Mouse (Mus musculus) mesoderm, embryonic 11.5 days (tissue): ENCODE measurements around the gene Pnpla2.

Experiments
- DNase-seq: peaks from one replicate; pipeline ENCODE4 v3.0.0-alpha.2; 2012; ENCODE audit warnings: low read depth, low spot score

Gene Pnpla2

DNA sequence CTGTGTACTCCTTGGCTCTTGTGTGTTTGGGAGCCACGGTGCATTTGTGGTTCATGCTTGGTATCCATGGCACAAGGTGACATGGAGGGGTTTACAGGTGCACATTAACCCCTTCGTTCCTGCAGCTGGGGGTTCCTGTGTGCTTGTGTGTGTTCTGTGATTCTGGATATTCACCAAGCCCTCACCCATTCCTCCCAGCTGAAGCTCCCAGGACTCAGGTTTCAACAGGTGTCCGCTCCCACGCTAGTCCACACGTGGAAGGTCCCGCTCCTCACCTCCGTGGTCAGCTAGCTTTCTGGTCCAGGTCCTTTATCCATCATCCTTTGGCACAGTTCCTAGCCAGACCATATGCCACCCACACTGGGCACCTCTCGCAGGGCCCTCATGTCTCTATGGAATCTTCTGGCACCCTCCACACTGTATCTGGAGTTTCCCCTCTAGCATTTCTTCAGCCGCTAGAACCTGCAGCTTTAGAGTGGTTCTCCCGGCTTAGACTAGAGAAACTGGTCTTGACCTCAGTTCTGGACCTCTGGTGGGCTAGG is 11.7 kb downstream of the Pnpla2 start:
- no peak for DNase-seq

GRCm38 (mm10) chr7:141467230-141468030 is 12.4 kb downstream of the Pnpla2 start, which contains the start of gene Cd151:
Gene Cd151 (plus strand): TSS chr7:141467392.
- DNase-seq: peak; percentile 81

- DNase-seq: peak; percentile 35
These were observed 13.1 kb downstream of the Pnpla2 start for GRCm38 (mm10) chr7:141468164-141468521.

DNA sequence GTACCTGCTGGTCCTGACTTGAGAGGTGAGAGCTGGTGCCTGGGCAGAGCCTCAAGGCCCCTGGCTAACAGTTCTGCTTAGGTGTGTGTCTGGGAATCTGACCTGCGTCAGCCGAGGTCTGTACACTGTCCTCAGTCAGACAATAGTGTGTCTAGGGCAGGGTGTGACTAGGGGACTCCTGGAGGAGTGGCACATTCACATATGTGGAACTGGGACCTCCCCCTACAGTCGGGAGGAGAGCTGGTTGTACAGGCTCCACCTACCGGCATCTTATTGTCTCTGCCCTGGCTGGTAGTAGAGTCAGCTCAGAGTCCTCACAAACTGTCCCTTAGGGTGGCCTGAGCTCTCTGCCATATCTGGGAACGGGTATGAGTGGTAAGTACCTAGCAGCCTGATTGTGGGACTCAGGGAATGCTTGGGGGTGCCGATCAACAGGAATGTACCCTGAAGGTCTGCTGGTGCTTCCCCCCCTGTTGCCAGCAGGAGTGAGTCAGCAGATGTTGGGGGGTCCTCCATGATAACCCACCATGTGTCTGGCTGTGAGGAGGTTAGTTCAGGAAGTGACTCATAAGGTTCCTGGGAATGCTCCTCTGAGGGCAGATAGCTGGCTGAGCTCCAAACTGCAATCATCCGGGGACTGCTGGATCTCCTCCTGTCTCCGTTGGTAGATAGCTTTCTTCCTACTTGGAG is 13.7 kb downstream of the Pnpla2 start:
- DNase-seq: peak; percentile 76

GRCm38 (mm10) chr7:141469352-141469751 is 14.4 kb downstream of the Pnpla2 start:
- DNase-seq: no peak

- no peak for DNase-seq
These were observed 15.1 kb downstream of the Pnpla2 start for GRCm38 (mm10) chr7:141469901-141470636.

DNA sequence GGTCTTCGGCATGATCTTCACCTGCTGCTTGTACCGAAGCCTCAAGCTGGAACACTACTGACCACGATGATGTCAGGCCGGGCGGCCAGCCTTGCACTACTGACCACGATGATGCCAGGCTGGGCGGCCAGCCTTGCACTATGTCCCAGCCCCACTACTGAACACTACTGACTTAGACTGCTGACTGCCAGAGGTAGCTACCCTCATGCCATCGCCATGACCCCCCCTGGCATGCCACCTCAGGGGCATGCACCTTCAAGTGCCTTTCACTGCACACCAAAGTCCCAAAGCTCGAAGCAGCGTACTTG is 15.6 kb downstream of the Pnpla2 start:
- DNase-seq: no peak

- no peak for DNase-seq
These were observed 16.2 kb downstream of the Pnpla2 start for GRCm38 (mm10) chr7:141471236-141471635.

- no peak for DNase-seq
These were observed 17.2 kb downstream of the Pnpla2 start for GRCm38 (mm10) chr7:141472226-141472625.

GRCm38 (mm10) chr7:141472763-141473162 is 17.8 kb downstream of the Pnpla2 start:
- DNase-seq: no peak

- DNase-seq: no peak
These were observed 19.2 kb downstream of the Pnpla2 start for GRCm38 (mm10) chr7:141474160-141474559.

DNA sequence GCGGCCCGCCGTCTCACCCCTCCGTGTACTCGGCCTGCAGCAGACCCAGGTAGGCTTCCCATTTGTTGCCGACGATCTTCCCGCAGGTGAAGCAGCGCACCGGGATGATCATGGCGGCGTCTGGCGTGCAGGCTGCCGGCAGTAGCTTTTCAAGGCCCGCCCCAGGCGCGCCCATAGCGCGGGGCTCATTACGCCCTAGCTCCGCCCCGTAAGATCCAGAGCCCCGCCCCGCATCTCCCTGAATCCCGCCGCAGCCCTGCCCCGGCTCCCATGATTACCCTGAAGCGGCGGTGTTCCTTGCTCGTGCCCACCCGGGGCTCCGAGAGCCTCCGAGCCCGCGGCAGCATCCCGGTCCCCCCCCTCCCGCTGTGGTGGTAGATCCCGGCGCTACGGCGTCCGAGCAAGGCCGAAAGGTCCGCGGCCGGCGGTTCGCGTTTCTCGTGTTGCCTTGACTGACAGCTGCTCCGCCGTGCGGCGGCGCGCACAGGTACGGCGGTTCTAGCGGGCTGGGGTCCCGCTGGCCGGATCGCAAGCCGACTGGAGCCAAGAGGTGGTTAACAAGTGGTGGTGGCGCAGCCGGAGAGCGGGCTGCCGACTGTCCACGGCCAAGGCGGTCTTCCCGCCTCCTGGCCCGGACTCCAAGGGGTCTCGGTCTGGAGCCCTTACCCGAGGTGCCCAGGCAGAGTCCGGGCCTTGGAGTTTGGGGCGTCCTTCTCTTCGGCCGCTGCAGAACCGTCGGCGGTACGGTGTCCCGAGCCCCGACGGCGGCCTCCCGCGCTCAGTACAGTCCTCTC is 20.2 kb downstream of the Pnpla2 start, which contains the start of the genes Polr2l and Tspan4:
Polr2l (minus strand) TSS at position 122 of the 794 bp plus-strand sequence.
Tspan4 (plus strand) TSS at position 230 of the 794 bp plus-strand sequence.
- DNase-seq: peak; percentile 83

GRCm38 (mm10) chr7:141475805-141476158 is 20.8 kb downstream of the Pnpla2 start:
- no peak for DNase-seq

DNA sequence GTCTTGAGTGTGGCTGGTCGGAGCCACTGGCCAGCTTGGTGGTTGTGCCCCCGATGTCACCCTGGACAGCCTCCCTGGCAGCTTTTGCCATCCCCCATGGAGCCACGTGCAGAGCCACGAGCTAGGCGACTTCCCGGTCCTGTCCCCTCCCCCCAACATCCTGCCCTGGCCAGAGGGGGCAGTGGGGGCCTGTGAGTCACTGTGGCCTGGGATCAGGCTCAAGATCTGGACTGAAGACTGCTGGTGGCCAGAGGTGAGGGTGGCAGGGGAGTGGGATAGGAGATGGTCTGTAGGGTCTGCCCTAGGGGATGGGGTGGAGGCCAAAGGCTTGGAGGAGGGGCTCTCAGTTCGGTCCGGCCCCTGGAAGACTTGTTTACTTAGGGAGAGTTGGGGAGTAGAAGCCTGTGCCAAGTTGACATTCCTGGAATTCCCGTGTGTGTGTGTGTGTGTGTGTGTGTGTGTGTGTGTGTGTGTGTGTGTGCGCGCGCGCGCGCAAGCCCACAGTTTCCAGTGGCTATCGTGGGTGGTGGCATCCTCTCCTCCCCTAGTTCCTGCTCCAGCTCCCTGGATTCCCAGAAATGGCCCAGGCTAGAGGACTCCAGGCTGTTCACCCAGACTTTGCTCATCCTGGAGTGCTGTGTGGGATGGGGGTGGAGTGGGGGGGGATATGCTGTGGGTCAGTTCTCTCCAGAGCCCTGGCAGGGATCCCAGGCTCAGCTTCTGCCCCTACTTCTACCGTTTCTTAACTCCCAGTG is 21.4 kb downstream of the Pnpla2 start:
- peak; percentile 68 for DNase-seq

- no peak for DNase-seq
These were observed 22.0 kb downstream of the Pnpla2 start for GRCm38 (mm10) chr7:141476981-141477370.

GRCm38 (mm10) chr7:141477578-141478269 is 22.7 kb downstream of the Pnpla2 start:
- no peak for DNase-seq

GRCm38 (mm10) chr7:141478270-141478748 is 23.3 kb downstream of the Pnpla2 start:
- DNase-seq: no peak

DNA sequence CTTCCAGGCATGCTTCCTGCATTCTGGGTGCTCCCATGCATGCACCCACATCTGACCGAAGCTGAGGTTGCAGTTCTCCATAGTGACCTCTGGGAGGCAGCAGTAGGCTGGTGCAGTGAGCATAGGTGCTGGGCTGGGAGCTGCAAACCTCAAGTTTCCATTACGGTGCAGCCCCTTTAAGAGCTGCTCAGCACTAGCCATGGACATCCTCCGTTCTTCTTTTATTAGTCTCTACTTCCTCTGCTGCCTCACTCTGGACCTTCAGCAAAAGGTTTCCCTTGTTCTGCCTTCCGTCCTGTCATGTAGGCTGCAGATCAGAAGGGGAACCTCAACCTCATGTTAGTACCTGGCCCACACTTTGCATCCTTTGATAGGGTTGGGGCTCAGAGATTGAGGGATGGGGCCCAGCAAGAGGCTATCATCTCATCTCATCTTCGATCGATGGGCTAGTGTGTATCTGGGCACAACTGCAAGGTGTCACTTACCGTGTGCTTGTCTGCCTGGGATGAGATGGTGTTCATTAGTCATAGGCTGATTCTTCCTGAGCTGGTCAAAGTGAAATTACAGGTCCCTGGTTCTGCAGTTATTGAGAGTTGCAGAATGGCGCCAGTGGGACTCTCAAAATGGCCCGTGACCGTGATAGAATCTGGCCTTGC is 26.0 kb downstream of the Pnpla2 start:
- DNase-seq: peak; percentile 88
